Mouse (Mus musculus): Measurements from ENCODE around the gene Cxcr6. TPM values are rescaled to one million over a fixed set of nuclear protein-coding genes. Genes with fewer than 3 reads are reported as not detected.

The Cxcr6 gene
- total RNA-seq, 2 experiments from 2014 or later, result not detected

Other genes starting within 250 kb of the Cxcr6 start
- gene Slc6a20b, start 173.9 kb upstream of the Cxcr6 start, total RNA-seq (2021), result under 1 TPM; 0.47 to 0.59 TPM
- gene Ccr9, start 128.0 kb upstream of the Cxcr6 start, total RNA-seq (2021), result under 1 TPM; 0.09 to 0.30 TPM
- 10 to 100 TPM; 20.8 TPM for gene Slc6a20a, start 127.6 kb upstream of the Cxcr6 start, total RNA-seq (2021)
- gene Lztfl1, start 88.8 kb upstream of the Cxcr6 start, total RNA-seq (2021), result 10 to 100 TPM; 68.6 to 77.3 TPM
- gene Fyco1, start 45.4 kb downstream of the Cxcr6 start, total RNA-seq (2021), result 10 to 100 TPM; 22.3 to 25.2 TPM
- gene Xcr1, start 55.6 kb downstream of the Cxcr6 start, total RNA-seq (2021), result not detected
- gene Ccr1, start 162.2 kb downstream of the Cxcr6 start, total RNA-seq (2021), result 1 to 10 TPM in 1 of 2 experiments, under 1 TPM in 1; 0.93 to 1.2 TPM
- not detected for gene Ccr1l1, start 171.9 kb downstream of the Cxcr6 start, total RNA-seq (2021)
- under 1 TPM in 1 of 2 experiments, not detected in 1; 0.11 TPM for gene Ccr3, start 215.5 kb downstream of the Cxcr6 start, total RNA-seq (2021)

Data from left cerebral cortex, postnatal 14 days (tissue).